Mouse (Mus musculus) cerebellum, adult 9-11 months (tissue): ENCODE results near the gene Fgfr2.

Experiments used
- DNase-seq: peaks from one replicate; pipeline ENCODE4 v3.0.0; 2022

The Fgfr2 gene

DNA sequence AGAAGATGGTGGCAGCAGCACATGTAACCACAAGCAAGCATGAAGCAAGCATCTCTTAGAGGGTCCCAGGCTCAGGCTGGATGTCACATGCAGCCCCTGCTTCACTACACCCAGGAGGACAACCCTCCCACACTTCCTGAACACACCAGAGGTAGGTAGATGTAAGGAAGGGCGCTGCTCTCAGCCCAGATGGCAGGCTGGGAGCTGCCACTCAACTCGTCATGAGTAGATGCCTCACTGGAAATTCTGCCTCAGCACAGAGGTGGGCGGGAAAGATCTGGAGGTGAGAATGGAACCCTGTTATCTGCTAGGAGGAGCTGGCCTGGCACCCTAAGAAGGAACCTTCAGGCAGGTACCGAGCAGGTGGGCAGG, 355.2 kb downstream of the Fgfr2 start:
- DNase-seq: no peak

DNA sequence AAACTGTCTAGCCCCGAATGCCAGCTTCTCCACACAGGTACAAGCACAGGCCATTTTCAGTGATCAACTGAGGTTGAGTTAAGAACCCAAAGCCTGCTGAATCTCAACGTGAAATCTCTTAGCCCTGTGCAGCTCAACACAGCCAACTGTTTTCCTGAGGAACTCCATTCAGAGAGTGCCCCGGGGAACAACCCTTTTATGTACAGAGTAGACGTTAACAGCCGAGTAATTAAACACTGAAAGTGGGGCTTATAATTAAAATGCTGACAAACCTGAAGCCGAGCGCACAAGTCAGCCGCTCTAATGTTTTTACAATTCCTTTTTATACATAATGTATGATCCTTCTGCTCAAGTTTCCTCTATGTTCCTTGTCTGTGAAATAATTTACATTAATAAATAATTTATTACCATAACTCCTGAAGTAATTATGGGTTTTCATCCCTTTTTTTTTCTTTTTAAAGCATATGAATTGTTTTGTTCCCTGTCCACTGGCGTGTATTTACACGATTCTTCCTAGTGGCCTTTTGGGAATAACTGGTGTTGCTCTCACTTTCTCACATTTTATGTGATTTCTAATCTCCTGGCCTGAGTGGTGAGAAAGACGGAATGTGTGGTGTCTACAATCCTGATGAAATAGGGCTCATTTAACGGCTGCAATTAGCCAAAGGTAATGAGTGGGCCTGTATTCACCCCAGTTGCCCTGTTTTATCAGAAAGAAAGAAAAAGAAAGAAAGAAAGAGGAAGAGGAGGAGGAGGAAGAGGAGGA, 355.7 kb downstream of the Fgfr2 start:
- DNase-seq: no peak

DNA sequence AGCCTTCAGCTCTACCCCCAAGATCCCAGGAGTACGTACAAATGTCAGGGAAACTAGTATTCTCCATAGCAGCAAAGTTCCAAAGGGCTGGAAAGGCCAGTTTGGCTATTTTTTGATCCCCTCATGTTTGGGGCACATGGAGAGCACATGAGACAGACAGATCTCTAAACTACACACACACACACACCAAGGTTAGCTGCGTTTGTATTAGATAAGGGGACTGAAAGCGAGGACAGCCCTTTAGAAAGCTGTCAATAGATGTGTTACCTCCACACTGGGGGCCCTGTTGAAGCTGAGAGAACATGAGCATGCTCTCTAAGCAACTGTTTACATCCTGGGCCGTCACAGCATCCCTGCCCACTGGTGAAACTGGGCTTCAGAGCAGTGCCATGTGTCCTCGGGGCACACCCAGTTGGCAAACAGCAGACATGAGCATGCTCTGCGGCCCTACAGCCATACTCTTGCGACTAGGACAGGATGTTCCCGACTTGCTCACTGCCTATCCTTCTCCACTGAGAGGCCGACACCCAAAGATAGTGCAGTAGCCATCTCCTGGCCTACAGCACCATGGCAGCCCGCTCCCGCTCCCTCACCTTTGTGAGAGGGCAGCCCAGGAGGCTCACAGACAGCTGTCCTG, 356.8 kb downstream of the Fgfr2 start:
- peak; percentile 63 for DNase-seq

DNA sequence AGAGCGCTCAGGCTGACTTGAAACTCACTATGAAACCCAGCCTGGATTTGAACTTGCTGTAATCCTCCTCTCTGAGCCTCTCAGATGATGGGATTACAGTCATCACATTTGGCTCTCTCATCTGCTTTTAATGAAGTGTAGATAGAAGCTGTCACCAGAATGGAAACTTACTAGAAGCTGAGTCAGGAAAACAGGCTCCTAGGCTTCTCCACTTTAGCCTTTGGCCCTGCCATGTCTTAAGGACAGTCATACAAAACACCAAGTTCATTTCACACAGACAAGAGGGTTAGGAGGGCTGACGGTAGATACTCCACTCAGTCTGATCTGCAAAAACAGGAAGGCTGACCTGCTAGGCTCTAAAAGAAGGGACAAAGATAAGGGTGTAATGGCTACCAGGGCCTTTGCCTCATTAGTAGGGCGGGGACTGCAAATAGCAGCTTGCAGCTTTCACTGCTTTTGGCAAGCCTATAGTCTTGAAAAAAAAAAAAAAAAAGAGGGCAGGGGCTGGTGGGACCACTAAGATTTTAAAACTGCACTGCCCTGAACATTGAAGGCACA, 357.4 kb downstream of the Fgfr2 start:
- no peak for DNase-seq

DNA sequence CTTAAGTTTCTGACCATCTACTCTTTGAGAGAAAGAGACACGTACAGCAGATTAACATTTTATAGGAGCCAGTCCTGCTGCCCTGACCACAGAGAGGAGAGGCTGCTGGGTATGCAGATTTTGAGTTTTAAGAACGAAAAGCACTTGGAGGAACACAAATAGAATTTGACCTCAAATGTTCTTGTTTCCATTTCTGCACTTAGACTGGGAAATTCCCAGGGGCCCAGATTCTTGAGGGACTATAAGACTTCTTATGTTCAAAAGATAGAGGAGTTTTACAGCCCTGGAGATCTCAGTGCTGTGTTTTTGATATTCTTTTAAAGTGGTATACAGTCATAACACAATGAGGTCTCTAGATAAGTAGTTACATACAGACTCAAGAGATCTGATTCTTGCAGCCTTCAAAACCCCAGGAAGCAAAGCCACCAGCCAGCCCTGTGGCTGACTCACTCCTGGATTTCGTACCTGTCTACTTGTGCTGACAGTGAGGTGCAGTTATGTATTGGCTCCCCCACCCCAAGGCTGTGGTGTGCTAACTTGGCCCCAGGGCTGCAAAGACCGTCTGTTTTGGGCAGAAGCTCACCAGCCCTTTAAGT, 358.2 kb downstream of the Fgfr2 start:
- DNase-seq: no peak

DNA sequence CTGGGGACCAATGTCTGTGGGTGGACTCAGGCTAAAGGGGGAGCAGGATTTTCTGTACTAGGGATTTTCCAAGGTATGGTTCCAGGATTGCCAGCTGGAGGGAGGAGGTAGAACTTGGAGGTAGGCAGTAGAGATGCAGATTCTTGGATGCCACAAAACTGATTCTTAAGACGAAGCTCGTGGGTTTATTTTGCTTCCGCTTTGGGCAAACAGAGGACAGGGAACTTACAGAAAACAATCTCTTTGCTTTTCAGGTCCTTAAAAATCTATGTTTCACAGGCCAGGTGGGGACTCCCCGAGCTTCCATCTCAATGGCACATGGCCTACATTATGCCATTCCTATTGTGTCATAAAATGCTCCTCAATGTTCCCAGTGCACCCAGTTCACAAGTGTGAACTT, 358.8 kb downstream of the Fgfr2 start:
- DNase-seq: no peak

DNA sequence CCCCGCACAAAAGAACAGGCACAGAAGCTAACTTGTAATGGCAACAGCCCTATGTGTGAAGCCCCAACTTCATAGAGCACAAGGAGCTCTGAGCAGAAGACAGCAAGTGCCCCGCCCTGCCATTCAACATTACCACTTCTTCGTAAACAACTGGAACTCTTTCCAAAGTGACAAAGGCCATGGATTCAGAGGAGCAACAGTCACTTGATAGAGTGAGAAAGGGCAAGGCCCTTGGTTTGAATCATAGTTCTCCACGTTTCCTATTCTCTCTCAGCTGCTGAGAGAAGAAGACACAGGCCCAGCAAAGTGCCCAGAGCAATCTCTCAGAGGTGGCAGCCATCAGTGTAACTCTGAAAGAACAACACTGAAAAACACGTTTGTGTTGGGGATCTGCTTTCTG, 359.2 kb downstream of the Fgfr2 start:
- no peak for DNase-seq

DNA sequence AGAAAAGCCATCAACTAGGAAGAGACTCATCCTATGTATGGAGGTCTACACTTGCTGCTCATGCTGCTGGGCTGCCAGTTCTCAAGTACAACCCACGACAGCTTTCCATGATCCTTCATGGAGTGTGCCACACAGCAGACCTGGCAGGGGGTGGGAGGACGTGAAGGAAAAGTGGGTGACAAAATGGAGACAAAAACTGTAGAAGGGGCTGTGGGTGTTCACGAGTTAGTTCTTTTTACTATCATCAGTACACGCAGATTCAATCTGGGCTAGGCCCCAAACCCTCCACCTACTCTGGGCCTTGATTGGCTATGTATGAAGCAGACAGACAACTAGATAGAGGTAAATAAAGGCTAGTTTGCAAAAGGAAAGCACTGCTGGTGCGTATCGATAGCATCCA, 359.8 kb downstream of the Fgfr2 start:
- no peak for DNase-seq

DNA sequence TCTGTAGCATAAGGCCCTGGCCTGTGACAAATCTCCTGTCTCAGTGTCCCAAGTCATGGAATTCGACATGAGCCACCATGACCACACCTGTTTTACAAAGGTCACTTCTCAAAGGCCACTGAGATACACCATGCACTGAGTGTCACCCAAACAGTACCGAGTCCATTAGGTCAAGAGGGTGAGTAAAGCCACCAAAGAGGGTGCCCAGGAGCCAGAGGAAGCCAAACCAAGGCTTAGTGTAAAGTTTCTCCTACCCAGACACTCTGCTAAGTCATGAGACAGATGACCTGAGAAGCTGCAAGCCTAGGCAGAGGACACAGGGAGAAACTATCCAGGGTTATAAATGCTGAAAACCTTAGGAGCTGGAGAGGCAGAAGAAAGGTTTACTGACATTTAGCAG, 361.7 kb downstream of the Fgfr2 start:
- no peak for DNase-seq

DNA sequence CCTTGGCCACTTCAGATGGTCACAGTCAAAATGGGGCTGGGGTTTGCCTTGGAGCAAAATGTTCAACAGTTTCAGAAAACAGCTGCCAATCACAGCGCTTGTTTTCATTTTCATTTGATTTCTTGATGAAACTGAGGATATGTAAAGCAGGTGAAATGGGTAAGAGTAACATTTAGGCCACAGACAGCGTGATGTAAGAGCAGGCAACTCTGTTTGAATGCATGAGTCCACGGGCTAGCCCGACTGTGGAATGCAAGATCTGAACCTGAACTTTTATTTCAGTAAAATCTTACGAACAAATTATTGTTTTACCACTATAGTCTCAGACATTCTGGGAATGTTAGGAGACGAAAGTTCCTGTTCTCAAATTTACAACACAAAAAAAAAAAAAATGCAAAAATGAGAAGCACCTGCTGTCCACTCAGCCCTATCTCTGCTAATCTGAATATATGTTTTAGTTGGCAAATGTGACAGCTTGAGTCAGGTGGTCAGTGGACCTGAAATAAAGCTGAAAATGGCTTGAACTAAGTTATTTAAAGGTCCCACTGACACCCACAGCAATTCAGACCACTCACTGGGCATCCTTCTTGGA, 362.5 kb downstream of the Fgfr2 start:
- no peak for DNase-seq

DNA sequence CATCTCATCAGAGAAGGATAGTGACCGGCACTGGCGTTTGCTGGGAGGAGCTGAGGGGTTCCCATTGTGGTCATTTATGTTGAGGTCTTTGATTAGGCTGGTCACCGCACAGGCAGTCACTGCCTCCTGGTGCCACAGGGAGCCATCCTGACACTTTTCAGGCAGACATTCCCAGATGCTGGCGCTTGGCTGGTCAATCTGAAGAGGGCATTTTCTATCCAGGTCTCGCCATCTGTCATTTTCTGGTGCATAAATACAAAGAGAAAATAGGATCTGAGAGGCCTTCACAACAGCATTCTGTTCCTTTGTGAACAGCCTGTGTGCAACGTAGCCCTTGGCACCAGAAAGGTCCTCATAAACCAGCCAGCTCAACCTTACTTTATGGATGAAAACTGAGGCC, 363.2 kb downstream of the Fgfr2 start:
- DNase-seq: peak; percentile 89

DNA sequence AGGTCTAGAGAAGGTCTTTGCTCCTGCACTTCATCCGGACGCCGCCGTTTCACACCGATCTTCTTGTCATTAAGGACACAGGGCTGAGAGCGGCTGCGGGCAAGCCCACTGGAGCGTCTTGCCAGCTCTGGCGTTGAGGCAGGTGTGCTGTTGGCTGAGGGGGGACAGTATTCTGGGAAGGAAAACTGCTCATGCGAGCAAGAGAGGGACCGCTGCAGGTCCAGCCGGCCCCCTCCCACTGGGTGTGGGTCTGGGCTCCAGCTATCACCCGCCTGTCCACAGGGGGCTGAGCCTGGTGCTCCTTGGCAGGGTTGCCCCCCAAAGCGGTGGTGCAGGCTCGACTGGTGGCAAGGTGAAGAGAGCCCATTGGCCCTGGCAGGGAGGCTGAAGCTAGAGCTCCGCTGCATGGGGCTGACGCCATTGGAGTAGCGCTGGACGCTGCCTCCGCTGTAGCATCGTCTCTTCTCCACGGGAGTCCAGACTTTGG, 363.7 kb downstream of the Fgfr2 start:
- peak; percentile 77 for DNase-seq

DNA sequence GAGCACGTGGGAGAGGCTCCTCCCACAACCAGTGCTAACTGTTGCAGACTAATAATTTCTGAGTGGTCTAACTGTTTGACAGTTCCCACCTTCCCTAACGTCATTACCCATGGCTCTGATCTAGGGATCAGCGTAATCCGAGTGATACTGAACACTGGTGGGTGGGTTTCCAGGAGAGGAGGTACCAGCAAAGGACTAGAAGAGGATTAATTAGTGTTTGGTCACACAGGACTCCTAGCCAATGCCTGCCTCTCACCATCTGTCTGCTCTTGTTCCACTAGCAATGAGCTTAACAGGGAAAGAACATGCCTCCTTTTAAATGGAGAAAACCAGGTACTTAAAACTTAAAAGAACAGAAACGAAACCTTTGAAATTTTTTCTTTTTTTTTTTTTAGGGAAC, 364.3 kb downstream of the Fgfr2 start:
- peak; percentile 75 for DNase-seq

DNA sequence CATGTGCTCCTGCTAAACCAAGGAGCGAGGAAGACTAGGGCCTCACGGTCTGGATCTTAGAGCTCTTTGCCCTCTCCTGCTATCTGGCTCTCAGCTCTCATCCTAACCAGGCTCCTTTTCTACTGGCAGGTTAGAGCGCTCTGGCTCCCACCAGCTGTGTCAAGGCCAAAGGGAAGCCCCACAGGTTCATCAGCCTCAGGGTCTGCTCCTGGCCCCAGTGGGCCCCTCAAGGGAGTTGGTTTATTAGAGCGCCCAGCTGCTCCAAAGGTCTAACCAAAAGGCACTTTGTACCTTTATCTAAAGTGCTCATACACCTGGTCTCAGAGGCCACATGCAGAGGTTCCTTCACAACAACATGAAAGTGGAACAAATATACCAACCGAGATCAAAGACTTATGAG, 366.8 kb downstream of the Fgfr2 start:
- DNase-seq: no peak

DNA sequence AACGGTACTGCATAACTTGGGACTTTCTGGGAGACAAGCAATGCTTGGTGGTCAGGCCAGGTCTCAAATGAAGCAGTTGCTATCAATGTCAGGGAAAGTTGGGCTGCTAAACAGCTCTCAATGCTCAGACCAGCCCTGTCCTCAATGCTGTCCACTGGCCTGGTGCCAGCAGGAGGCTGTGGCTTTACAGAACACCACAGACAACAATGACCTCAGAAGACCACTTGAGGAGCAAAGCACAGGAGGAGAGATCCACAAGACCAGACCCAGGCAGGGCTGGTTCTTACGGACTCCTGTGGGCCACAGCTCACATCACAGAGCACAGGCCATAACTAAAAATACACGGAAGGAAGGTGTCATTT, 368.8 kb downstream of the Fgfr2 start:
- peak; percentile 59 for DNase-seq

DNA sequence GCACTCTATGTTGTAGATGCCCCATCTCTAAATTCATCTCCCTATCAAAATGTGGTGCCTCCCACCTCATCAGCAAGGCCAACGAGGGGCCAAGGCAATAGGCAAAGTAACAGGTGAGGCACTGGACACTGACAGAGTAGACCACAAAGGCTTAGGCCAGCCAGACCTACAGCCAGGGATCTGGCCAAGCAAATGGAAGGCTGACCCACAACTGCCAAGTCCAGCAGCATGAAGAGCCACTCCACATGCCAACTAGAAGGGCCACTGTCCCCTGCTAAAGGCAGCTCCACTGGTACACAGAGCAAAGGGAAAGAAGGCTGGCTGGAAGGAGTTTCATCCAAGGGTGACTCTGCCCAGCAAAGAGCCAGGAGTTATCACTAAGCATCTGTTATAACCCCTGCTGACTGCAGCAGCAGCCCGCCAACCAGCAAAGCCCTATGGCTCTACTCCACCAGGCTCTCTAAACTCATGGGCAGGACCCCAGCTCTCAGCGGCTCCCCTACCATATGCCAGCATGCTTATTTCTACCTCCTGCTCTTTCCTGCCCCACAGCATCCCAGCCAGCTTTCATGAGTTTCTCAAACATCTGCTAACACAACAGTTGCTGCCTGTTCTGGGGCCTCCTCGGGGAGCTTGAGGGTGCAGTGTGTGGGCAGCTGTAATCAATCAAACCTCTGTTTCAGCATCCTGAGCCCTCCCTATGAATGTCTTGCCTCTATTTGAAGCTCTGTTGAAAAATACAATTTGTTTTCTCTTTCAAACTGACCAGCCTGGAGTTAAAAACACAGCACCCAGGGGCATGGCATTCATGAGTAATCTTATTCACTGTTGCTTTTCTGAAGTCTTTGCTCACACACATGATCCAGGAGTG, 369.4 kb downstream of the Fgfr2 start:
- peak; percentile 63 for DNase-seq

DNA sequence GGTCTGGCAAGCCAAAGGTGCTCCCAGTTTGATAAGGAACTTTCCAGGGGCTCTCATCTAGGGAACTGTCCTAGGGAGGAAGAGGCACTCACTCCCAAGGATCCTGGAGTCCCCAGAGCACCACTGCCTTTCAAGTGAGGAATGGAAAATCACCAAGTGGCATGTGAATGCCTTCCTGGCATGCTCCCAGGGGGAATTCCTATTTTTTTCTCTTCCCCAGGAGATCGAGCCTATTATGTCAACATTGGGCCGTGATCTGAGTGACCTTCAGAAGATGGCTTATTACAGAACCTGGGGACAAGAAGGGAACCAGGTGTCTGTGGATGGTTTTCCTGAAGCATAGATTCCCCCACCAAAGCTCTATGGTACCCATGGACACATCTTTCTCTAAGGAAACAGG, 371.4 kb downstream of the Fgfr2 start:
- peak; percentile 48 for DNase-seq

DNA sequence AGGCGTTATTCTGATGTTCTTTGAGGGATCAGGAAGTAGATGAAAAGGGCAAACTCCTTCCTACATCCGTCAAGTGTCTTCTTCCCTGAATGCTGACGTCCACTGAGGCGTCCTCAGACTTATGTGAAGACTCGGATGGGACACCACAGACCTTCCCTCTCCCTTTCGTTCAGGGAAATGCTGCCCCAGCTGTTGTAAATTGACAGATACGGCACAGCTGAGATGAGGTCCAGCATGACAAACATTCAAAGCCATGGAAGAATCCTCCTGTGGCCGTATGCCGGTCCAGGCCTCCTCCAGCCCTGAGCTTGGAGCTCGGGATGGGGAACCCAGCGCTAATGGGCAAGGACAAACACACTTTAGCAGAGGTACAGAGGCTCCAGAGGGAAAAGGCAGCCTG, 373.6 kb downstream of the Fgfr2 start:
- DNase-seq: no peak

DNA sequence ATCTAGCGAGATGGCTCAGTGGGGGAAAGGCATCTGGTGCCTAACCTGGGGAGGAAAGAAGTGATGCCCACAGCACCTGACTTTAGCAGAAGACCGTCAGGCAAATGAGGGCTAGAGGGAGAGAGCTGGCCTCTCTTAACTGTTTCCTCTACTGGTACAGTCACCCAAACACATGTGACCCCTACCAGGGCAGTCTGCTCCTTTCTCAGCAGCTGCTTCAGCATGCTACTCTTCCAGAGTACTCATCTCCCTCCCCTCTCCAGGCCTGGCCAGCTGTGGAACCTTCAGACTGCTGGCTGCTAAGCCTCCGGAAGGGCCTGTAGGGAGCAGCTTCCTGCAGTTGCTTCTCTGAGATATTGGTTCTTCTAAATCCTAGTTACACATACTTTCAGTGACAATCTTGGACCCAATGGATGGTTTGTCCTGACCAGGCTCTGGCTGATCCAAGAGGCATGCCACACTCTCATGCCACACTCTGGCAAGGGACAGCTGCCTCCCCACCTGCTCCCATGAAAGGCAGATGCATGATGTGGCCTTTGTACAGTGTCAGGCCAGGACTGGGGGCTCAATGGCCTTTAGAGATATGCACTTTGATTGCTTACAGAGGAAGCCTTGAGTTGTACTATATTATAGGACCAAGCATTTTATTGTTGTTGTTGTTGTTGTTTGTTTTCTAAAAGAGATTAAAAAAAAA, 374.9 kb downstream of the Fgfr2 start:
- DNase-seq: no peak

DNA sequence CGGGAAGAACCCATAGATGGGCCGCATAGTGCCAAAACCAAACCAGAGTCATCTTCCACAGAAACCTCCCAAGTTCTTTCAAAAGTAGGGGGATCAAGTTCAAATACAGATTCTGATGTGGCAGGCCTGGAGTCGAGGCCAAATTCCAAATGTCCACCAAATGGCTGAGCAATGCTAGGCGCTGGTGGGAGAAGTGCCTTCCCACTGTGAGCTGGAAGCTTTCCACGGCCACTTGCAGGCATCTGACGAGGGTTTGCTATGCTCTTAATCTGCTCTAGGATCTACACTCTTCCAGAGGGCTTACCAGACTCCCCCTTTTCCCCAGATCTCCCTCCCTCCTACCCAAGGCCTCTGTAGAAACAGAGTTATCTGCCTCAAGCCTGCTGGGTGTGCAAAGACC, 376.1 kb downstream of the Fgfr2 start:
- peak; percentile 78 for DNase-seq

DNA sequence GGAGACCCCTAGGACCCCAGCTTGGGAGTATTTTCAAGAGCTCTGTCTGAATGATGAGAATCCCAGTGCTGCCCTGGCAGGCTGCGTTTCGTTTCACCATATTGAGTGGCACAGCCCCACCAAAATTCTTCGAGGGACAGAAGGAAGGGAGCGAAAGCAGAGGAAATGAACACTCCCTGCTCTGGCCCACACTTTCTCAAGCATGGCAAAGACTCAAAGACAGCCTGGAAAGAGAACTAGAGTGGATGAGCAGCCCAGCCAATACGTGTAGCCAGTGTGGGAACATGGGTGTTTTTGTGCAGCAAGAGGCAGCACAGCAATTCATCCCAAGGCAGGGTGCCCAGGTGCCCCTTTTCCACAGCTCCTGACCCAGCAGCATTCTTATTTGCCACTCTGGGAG, 380.2 kb downstream of the Fgfr2 start:
- DNase-seq: no peak

DNA sequence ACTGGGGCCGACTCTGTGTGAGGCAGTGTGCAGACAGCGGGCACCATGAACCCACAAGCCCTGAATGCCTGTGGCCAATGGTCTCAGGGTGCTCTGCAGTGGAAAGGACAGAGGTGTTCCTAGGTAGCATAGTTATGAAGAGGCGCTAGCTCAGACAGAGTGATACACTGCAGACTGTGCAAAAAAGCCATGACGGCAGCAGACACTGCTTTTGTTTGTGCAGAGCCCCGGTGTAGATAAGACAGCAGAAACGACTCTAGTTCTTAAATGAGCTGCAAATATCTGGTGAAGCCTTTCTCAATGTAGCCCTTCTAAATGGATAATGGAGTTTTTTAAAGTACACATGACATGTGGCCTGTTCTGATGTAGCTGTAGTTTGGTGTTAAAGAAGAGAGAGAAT, 383.3 kb downstream of the Fgfr2 start:
- no peak for DNase-seq
